Mouse (Mus musculus): Measurements from ENCODE around the gene Btg1. TPM values are rescaled to one million over a fixed set of nuclear protein-coding genes. Genes with fewer than 3 reads are reported as not detected.

The Btg1 gene
- polyA plus RNA-seq, 1 experiment from 2014 or later, result 11.8 TPM

DNA sequence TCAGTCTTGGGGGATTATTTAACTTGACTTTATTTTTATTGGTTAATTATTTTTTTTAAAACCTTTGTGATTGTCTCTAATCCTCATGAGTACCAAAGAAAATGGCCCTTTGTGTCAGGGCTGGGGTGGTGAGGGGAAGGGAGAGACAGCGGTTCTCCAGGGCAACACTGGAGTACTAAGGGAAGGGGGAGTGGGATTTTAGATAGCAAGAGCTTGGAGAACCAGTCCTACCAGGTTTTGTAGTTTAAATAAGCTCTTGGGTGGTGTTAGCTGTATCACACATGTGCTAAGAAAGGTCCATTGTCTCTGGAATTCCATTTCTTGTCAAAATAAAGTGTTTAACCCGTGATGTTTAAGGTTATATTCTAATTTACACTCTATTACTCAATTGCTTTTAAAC is 38.3 kb downstream of the Btg1 start:
- H3K4me1 ChIP-seq (replicated peaks; ENCODE audit: control insufficient read depth, insufficient read depth, low read length), result no peaks in the 10 kb centered on the region
- H3K9ac ChIP-seq (ENCODE audit: low read depth, low read length), result no peak overlapping the region
- 72% methylated on average over 2 of the region's 2 CpGs for WGBS
- H3K27ac ChIP-seq (ENCODE audit: low read depth, low read length), result no peak overlapping the region
- H3K27me3 ChIP-seq (replicated peaks; ENCODE audit: control insufficient read depth, insufficient read depth, low read length), result no peaks in the 10 kb centered on the region
- DNase-seq (ENCODE audit: low spot score) (no peak), ATAC-seq (replicated peaks; ENCODE audit: low FRiP score) (no peak)
- no peaks in the 10 kb centered on the region for H3K9me3 ChIP-seq (ENCODE audit: control insufficient read depth, low read length)
- no peaks in the 10 kb centered on the region for H3K36me3 ChIP-seq (ENCODE audit: control insufficient read depth, insufficient read depth, low read length)
- no peak overlapping the region for H3K4me2 ChIP-seq
- no peak overlapping the region for H3K4me3 ChIP-seq (ENCODE audit: low read depth, low read length)

DNA sequence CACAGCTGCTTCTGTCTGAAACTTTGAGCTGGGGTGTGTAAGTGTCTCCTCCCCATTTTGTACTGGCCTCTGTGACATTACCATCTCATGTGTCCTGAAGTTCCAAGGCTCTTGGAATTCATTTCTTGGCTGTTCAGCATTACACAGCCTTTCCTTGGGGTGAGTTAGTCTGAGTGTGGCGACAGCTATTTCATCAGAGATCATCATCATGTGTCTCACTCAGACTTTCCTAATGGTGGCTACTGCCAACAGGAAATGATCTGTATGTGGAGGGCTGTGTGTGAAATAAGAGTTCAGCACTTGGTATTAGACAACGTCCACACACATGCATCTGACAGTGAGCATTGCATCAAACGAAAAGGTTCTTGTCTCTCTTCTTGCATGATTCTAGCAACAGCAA is 39.4 kb downstream of the Btg1 start:
- Histone ChIP-seq H3K4me3 (ENCODE audit: low read depth, low read length) (no peak overlapping the region), H3K36me3 (ENCODE audit: control insufficient read depth, insufficient read depth, low read length) (no peaks in the 10 kb centered on the region), H3K4me2 (no peak overlapping the region), H3K27me3 (replicated peaks; ENCODE audit: control insufficient read depth, insufficient read depth, low read length) (no peaks in the 10 kb centered on the region), H3K9ac (ENCODE audit: low read depth, low read length) (no peak overlapping the region), H3K4me1 (replicated peaks; ENCODE audit: control insufficient read depth, insufficient read depth, low read length) (no peaks in the 10 kb centered on the region), H3K27ac (ENCODE audit: low read depth, low read length) (no peak overlapping the region), H3K9me3 (ENCODE audit: control insufficient read depth, low read length) (no peaks in the 10 kb centered on the region)
- ATAC-seq (replicated peaks; ENCODE audit: low FRiP score), result no peak
- 80% methylated on average over 3 of the region's 3 CpGs for WGBS
- DNase-seq (ENCODE audit: low spot score), result no peak

- no peaks in the 10 kb centered on the region for H3K36me3 ChIP-seq (ENCODE audit: control insufficient read depth, insufficient read depth, low read length)
- no peaks in the 10 kb centered on the region for H3K9me3 ChIP-seq (ENCODE audit: control insufficient read depth, low read length)
- no peak overlapping the region for H3K9ac ChIP-seq (ENCODE audit: low read depth, low read length)
- H3K27ac ChIP-seq (ENCODE audit: low read depth, low read length), result no peak overlapping the region
- 39% methylated on average over 5 of the region's 5 CpGs for WGBS
- H3K4me3 ChIP-seq (ENCODE audit: low read depth, low read length), result no peak overlapping the region
- DNase-seq (ENCODE audit: low spot score), result no peak
- H3K4me2 ChIP-seq, result no peak overlapping the region
- no peaks in the 10 kb centered on the region for H3K27me3 ChIP-seq (replicated peaks; ENCODE audit: control insufficient read depth, insufficient read depth, low read length)
- H3K4me1 ChIP-seq (replicated peaks; ENCODE audit: control insufficient read depth, insufficient read depth, low read length), result no peaks in the 10 kb centered on the region
- ATAC-seq (replicated peaks; ENCODE audit: low FRiP score), result no peak
These were observed 42.1 kb downstream of the Btg1 start for GRCm38 (mm10) chr10:96658906-96659305.

DNA sequence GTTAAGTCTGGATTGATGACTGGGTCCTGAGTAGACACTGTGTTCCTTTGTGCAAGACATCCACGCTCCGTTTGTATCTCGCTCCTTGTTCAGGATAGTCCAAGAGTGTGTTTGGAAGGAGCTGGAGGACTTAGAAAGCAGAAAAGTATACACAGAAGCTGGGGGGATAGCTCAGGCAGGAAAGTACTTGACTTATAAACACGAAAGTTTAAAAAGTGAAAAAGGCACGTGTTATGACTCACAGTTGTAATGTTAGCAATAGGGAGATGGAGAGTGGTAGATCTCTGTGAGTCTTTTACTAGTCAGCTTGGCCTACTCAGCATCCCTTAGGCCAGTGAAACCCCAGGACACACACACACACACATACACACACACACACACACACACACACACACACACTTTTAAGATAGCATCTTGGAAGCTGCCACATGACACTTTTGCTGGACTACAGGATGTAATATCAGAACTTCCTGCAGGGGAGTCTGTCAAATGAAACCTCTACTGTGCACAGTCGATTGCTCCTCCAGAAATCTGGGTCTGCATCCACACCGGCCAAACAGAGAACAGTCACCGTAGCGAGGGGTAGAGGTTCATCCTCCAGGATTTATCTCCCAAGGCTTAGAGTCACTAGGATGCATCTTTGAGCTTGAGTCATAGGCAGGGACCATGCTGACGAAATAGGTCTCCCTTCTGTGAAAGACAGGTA is 43.6 kb downstream of the Btg1 start:
- H3K4me3 ChIP-seq (ENCODE audit: low read depth, low read length), result no peak overlapping the region
- H3K9me3 ChIP-seq (ENCODE audit: control insufficient read depth, low read length), result no peaks in the 10 kb centered on the region
- 82% methylated on average over 10 of the region's 10 CpGs for WGBS
- no peaks in the 10 kb centered on the region for H3K27me3 ChIP-seq (replicated peaks; ENCODE audit: control insufficient read depth, insufficient read depth, low read length)
- H3K27ac ChIP-seq (ENCODE audit: low read depth, low read length), result no peak overlapping the region
- ATAC-seq (replicated peaks; ENCODE audit: low FRiP score) (no peak), DNase-seq (ENCODE audit: low spot score) (no peak)
- H3K4me2 ChIP-seq, result no peak overlapping the region
- H3K4me1 ChIP-seq (replicated peaks; ENCODE audit: control insufficient read depth, insufficient read depth, low read length), result no peaks in the 10 kb centered on the region
- H3K9ac ChIP-seq (ENCODE audit: low read depth, low read length), result no peak overlapping the region
- no peaks in the 10 kb centered on the region for H3K36me3 ChIP-seq (ENCODE audit: control insufficient read depth, insufficient read depth, low read length)

- no peaks in the 10 kb centered on the region for H3K27me3 ChIP-seq (replicated peaks; ENCODE audit: control insufficient read depth, insufficient read depth, low read length)
- H3K9ac ChIP-seq (ENCODE audit: low read depth, low read length), result no peak overlapping the region
- H3K36me3 ChIP-seq (ENCODE audit: control insufficient read depth, insufficient read depth, low read length), result no peaks in the 10 kb centered on the region
- WGBS, result 83% methylated on average over 4 of the region's 4 CpGs
- no peak for DNase-seq (ENCODE audit: low spot score)
- H3K27ac ChIP-seq (ENCODE audit: low read depth, low read length), result no peak overlapping the region
- H3K4me2 ChIP-seq, result no peak overlapping the region
- H3K4me1 ChIP-seq (replicated peaks; ENCODE audit: control insufficient read depth, insufficient read depth, low read length), result no peaks in the 10 kb centered on the region
- H3K9me3 ChIP-seq (ENCODE audit: control insufficient read depth, low read length), result no peaks in the 10 kb centered on the region
- H3K4me3 ChIP-seq (ENCODE audit: low read depth, low read length), result no peak overlapping the region
- no peak for ATAC-seq (replicated peaks; ENCODE audit: low FRiP score)
These were observed 46.2 kb downstream of the Btg1 start for GRCm38 (mm10) chr10:96662976-96663375.

GRCm38 (mm10) chr10:96663739-96664430 is 47.1 kb downstream of the Btg1 start:
- ATAC-seq (replicated peaks; ENCODE audit: low FRiP score) (no peak), DNase-seq (ENCODE audit: low spot score) (no peak)
- Histone ChIP-seq H3K27ac (ENCODE audit: low read depth, low read length) (no peak overlapping the region), H3K27me3 (replicated peaks; ENCODE audit: control insufficient read depth, insufficient read depth, low read length) (no peaks in the 10 kb centered on the region), H3K9ac (ENCODE audit: low read depth, low read length) (no peak overlapping the region), H3K9me3 (ENCODE audit: control insufficient read depth, low read length) (no peaks in the 10 kb centered on the region), H3K36me3 (ENCODE audit: control insufficient read depth, insufficient read depth, low read length) (no peaks in the 10 kb centered on the region), H3K4me2 (no peak overlapping the region), H3K4me1 (replicated peaks; ENCODE audit: control insufficient read depth, insufficient read depth, low read length) (no peaks in the 10 kb centered on the region), H3K4me3 (ENCODE audit: low read depth, low read length) (no peak overlapping the region)
- 76% methylated on average over 9 of the region's 9 CpGs for WGBS
